Mouse (Mus musculus) naive thymus-derived CD4-positive, alpha-beta T cell, adult 2 months (primary cell): ENCODE measurements around the gene Trp53rkb.
A peak's percentile ranks its signal among the peaks of the same experiment; 100 is the strongest.
"Not testable (repeated sequence)": the region's sequence is repeated elsewhere in the genome, so short reads cannot be mapped to it uniquely, and the experiment has no call there.

Experiments
- DNase-seq: peaks from one replicate; pipeline ENCODE4 v3.0.0-alpha.2; 2011; ENCODE audit warnings: low read depth

The Trp53rkb gene

DNA sequence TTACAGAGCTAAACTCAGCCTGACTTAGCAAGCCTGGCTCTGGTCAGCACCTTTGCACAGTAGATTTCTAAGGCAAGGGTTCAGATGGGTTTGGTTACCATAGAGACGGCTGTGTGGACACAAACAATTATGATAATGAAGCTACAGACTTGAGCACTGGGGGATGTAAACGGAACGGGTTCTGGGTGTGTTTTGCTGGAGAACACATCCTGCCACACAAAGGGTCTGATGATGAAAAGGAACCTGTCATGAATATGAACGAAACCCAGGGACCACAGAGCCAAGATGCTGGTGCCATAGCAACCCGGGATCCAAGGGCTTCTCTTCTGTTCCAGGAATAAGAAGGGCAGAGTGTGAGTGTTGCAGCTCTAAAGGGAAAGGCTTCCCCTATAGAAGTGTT is at the start of gene Trp53rkb:
Trp53rkb (plus strand) TSS at position 177 of the 400 bp plus-strand sequence.
- no peak for DNase-seq

DNA sequence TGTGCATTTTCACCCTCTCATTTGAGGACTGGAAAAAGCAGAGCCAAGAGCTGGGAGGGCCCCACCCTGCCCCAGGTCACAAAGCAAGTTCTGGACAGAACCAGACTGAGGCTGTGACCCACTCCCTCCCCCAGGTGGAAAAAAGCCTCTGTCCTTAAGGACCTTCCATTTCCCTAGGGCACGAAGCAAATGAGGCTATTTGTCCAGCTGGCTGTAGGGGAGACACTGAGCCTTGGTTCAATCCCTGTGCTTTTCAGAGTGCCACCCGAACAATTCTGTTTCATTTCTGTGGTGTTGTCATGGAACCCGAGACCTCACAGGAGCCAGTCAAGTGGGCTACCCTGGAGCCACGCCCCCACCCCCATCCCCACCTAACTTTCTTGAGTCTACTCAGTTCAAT is 48.8 kb upstream of the Trp53rkb start:
- DNase-seq, result no peak

- DNase-seq, result no peak
Observed at GRCm38 (mm10) chr2:166744433-166744832, 47.9 kb upstream of the Trp53rkb start.

- DNase-seq, result peak; percentile 40
Observed at GRCm38 (mm10) chr2:166745849-166746248, 46.5 kb upstream of the Trp53rkb start.

DNA sequence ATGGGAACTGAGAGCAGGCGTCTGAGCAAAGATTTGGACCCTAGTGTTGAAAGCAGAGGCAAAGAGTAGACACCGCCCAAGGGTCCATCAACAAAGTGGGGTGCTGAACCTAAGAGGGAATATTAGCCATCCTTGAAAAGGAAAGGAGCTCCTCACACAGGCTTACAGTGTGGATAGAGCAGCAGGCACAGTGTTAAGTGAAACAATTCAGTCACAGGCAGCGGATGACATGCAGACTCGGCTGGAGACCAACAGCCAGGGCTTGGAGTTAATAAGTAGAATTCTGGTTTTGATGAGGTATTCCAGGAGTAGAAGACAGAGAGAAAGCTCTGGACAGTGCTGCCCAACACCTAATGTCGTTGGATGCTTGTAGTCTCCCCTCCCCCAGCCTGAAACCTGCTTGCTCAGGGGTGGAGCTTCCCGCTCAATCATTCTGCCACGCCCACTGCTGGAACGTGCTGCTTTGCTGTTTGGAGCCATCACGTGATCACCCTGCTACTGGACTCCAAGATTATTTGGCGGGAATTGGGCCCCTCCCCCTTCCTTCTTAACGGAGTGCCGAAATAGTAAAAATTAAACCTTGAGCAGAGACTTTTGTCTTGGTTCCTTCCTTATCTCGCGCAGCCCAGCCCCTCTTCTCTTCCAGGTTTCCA is 45.9 kb upstream of the Trp53rkb start:
- DNase-seq, result not testable (repeated sequence)

GRCm38 (mm10) chr2:166750620-166751191 is 41.6 kb upstream of the Trp53rkb start:
- DNase-seq, result no peak

DNA sequence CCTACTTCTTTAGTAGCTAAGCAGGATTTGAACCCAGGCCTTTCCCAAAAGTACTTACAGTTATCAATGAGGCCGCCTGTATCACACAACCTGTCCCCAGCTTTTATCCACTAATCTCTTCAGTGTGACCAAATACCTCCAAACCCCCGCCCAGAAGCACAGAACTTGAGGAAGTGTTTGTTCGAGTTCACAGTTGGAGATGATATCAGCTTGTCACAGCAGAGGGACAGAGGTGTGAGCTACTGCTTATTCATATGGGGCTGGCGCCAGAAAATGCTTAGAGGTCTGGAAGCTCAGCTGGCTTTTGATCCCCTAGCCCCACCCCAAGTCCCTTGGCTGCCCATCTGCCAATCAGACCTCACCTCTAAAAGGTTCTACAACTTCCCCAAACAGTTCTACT is 38.1 kb upstream of the Trp53rkb start:
- DNase-seq, result no peak

GRCm38 (mm10) chr2:166754760-166755159 is 37.6 kb upstream of the Trp53rkb start:
- no peak for DNase-seq

GRCm38 (mm10) chr2:166757969-166758368 is 34.4 kb upstream of the Trp53rkb start:
- no peak for DNase-seq

DNA sequence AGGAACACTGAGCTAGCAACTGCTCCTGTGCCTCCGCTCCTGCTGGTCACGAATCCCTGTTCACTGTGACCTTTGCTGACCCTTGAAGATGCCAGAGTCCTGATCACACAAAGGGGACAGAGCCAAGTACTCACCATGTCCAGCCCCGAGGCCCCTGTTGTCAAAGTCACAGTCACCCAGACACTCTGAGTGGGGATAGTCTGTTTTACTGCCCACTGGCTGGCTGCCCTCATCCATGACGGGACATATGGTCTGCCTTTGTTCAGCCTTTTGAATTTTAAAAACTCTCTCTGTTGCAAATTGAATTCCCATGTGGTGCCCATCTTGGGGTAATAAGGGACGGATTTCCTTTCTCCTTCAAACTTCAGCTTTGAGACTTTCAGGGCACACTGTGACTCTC is 28.3 kb upstream of the Trp53rkb start:
- DNase-seq, result no peak

DNA sequence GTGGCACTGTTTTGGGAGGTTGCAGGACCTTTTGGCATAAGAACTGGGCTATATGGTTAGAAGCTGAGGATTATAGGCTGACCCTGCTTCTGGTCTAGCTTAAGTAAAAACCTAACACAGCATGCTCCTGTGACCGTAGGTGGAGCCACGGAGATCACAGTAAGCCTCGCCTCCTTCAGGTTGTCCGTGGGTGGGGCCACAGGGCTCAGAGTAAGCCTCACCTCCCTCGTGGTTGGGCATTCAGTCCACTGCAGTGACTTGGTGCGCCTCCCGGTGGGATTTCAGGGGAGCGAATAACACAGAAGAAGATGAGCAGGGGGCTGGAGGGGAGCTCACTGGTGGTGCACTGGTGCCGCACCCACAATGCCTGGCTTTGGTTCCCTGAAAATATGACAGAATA is 24.7 kb upstream of the Trp53rkb start:
- DNase-seq, result no peak

DNA sequence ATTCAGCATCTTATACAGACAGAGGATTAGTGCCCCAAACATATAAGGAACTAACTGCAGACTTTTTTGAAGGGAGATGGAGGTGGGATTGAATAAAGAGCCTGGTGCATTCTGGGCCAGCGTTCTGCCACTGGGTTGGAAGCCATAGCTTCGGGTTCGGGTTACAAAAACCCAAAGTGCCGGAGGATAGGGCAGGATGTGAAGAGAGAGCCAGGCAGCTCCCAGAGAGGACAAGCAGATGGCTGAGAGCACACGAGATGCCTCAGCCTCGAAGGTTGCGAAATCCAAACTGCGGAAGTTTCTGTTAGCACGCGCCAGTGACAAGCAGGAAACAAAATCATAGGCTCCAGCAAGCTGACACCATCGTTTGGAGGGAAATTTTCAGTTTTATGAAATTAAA is 20.9 kb upstream of the Trp53rkb start:
- DNase-seq, result no peak

GRCm38 (mm10) chr2:166773587-166773986 is 18.7 kb upstream of the Trp53rkb start:
- DNase-seq, result no peak

DNA sequence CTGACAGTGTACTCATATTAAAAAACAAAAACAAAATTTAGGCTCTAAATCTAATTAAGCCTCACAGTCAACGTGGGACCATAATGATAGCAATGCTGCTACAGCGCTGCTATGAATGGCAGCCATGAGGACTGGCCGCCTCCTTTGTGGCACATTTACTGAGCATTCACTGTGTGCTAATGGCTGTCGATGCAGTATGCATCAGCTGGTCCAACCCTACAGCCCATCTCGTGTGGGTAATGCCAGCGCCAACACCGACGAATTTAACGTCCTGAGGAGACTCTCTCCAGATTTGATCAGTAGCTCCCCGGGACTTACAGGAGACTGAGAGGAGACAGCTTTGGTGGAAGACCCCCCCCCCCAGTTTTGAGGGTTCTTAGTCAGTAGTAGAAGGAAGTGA is 18.1 kb upstream of the Trp53rkb start:
- no peak for DNase-seq

DNA sequence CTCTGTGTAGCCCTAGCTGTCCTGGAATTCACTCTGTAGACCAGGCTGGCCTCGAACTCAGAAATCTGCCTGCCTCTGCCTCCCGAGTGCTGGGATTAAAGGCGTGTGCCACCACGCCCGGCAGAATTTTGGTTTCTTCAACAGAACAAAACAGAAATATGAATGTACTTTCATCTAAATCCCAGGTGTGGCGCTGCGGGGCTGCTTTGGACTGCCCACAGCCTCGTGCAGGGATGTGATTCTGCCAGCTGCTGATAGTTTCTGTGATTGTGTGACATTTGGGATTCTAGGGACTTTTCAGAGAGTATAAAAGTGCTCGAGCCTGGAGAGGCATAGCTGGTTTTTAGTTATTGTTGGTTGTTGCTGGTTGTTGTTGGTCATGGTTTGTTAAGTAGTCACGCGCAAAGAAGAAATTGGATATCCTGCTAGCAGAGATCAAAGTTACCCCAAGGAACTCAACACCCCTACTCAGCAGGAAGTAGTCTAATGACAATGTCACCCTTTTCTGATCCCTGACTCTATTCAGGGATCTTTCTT is 16.9 kb upstream of the Trp53rkb start:
- peak; percentile 60 for DNase-seq

DNA sequence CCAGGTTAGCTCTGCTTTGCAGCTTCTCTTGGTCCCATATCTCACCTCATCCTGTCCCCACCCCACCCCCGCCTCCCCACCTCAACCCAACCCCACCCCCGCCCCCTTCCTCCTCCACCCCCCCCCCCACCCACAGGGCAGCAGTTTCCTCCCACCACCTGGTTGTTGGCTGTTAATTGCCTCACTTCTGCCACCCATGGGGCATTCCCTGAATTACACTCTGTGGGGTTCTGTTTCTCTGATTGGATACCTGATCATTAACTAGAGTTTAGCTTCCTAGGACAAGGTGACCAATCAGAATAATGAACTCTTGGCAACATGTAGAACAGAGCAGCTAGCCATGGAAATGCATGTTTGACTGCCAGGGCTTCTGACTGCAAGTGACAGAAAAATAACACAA is 16.1 kb upstream of the Trp53rkb start:
- DNase-seq, result peak; percentile 84

- DNase-seq, result no peak
Observed at GRCm38 (mm10) chr2:166779956-166780355, 12.4 kb upstream of the Trp53rkb start.

- DNase-seq, result peak; percentile 90
Observed at GRCm38 (mm10) chr2:166780980-166781578, 11.3 kb upstream of the Trp53rkb start.

DNA sequence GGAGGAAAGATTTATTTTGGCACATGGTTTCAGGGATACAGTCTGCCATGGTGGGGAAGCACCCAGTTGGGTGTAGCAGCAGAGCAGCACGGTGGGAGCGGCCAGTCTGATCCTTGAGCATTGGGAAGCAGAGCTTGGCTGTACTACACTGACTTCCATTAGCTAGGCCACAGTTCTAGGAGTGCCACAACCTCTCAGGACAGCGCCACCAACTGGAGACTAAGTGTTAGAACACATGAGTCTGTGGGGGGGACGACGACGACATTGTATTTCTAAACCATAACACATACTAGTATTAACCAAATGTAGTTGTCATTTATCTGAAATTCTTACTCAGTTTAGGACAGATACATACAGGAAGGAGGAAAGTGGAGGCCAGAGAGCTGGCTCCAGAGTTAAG is 8.0 kb upstream of the Trp53rkb start:
- DNase-seq, result peak; percentile 47

- DNase-seq, result peak; percentile 92
Observed at GRCm38 (mm10) chr2:166786353-166787004, 5.9 kb upstream of the Trp53rkb start.

DNA sequence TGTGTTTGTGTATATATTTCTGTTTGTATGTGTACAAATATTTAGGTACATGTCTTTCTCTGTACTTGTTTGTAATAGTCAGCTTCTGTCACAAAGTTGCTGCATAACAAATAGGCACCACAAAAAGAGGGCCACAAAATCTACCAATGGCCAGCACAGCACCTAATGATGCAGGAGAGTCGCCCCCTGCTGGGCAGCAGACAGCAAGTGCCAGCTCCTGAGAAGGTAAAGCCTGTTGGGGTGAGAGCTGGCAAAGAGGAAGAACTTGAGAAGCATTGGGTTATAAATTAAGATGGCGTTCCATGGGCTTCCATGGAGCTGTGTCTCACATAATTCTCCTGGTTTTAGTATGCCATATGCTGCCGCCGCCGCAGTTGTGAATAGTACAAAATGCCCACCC is 593 bp upstream of the Trp53rkb start:
- peak; percentile 66 for DNase-seq

GRCm38 (mm10) chr2:166793542-166794214 is 1.3 kb downstream of the Trp53rkb start:
- peak; percentile 77 for DNase-seq
